Mouse (Mus musculus): ENCODE data around the gene Reck.

- no peak for TF ChIP-seq CTCF (IDR thresholded peaks at IDR 0.05; ENCODE audit: low read depth)
- TF ChIP-seq EP300 (IDR thresholded peaks at IDR 0.05; ENCODE audit: low read depth), result no peak
These were observed 93.3 kb downstream of the Reck start for GRCm38 (mm10) chr4:43968650-43969049.
